Mouse (Mus musculus) midbrain, postnatal 0 days (tissue): ENCODE measurements around the gene Ppp2r2c. TPM values are rescaled to one million over a fixed set of nuclear protein-coding genes. Genes with fewer than 3 reads are reported as not detected.
"Not testable (repeated sequence)": the region's sequence is repeated elsewhere in the genome, so short reads cannot be mapped to it uniquely, and the experiment has no call there.

ENCODE experiments used
- ATAC-seq: fragments of 200-750 bp; cut with Nextera tagmentation; 2 replicates; pipeline ENCODE4 v1.8.0; 2017; ENCODE audit warnings: moderate number of reproducible peaks, mild to moderate bottlenecking, moderate TSS enrichment, moderate library complexity; ENCODE audit not compliant: low FRiP score
- DNase-seq: peaks from one replicate; pipeline ENCODE4 v3.0.0-alpha.2; 2015; ENCODE audit warnings: low spot score
- H3K27ac ChIP-seq: fragments of 300-500 bp; sonication (generic); 2 replicates; pipeline ENCODE4 v1.5.1; 2014; ENCODE audit warnings: low read depth, mild to moderate bottlenecking, low read length, mixed read lengths
- H3K27me3 ChIP-seq: fragments of 300-500 bp; sonication (generic); 2 replicates; pipeline ENCODE4 v1.6.1; 2014; ENCODE audit warnings: low read length, control low read depth, mixed read lengths; ENCODE audit not compliant: insufficient read depth
- H3K36me3 ChIP-seq: fragments of 300-500 bp; sonication (generic); 2 replicates; pipeline ENCODE4 v1.6.1; 2014; ENCODE audit warnings: low read length, control low read depth, mixed read lengths; ENCODE audit not compliant: insufficient read depth
- H3K4me1 ChIP-seq: fragments of 300-500 bp; sonication (generic); 2 replicates; pipeline ENCODE4 v1.6.1; 2014; ENCODE audit warnings: mild to moderate bottlenecking, control low read depth, antibody characterized with exemption, low read length, mixed read lengths; ENCODE audit not compliant: insufficient read depth
- H3K4me2 ChIP-seq: fragments of 300-500 bp; sonication (generic); 2 replicates; pipeline ENCODE4 v1.6.1; 2014; ENCODE audit warnings: low read depth, mild to moderate bottlenecking, low read length, mixed read lengths; ENCODE audit not compliant: poor library complexity, severe bottlenecking
- H3K4me3 ChIP-seq: fragments of 300-500 bp; sonication (generic); 2 replicates; pipeline ENCODE4 v1.5.1; 2014; ENCODE audit warnings: low read depth, mild to moderate bottlenecking, low read length, moderate library complexity
- H3K9ac ChIP-seq: fragments of 300-500 bp; sonication (generic); replicated peaks from 2 replicates; pipeline ENCODE4 v1.6.1; 2014; ENCODE audit warnings: mild to moderate bottlenecking, low read length, moderate library complexity, mixed read lengths; ENCODE audit not compliant: poor library complexity, severe bottlenecking
- H3K9me3 ChIP-seq: fragments of 300-500 bp; sonication (generic); 2 replicates; pipeline ENCODE4 v1.6.1; 2016; ENCODE audit warnings: low read length, control low read depth
- CTCF ChIP-seq: IDR thresholded peaks from 2 replicates; pipeline ENCODE4 v1.5.1; 2016; ENCODE audit warnings: antibody characterized with exemption, mild to moderate bottlenecking
- WGBS: fragments of 180-500 bp; shearing (Covaris S2); extraction: QIAGEN DNeasy Blood & Tissue Kit; methylation state at CpG from one replicate; pipeline ENCODE4 v1.1.7; 2014; 5-methylcytosine and 5-hydroxymethylcytosine counted together
- polyA plus RNA-seq: library from polyadenylated mRNA; unstranded; fragments of >200 nt; fragmentation: Nextera tagmentation; extraction: Ambion mirVana; gene quantifications from 2 replicates; pipeline ENCODE4 v1.2.1, GENCODE M21; 2015
- total RNA-seq: library from RNA; depleted of rRNA; stranded (reverse); fragments of >200 nt; gene quantifications from 2 replicates; pipeline ENCODE4 v1.2.3, GENCODE M21; 2014

Gene Ppp2r2c
- total and polyA plus RNA-seq, 2 experiments from 2014 or later = 91.8 to 231 TPM

DNA sequence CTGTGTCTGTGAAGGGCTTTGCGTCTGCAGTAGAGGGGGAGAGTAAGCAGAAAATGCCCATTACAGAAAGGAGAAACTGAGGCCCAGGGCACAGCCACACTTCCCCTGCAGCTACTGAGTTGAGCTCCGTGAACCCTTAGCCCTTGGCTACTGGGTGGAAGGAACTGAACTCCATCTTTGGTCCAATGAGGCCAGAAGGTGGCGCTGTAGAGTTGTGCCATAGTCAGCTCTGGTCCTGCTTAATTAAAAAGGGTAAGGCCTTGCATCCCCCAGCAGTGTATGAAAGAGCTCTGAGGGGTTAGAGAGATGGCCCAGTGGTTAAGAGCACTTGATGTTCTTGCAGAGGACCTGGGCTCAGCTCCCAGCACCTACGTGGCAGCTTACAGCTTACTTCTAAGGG lies 60.4 kb downstream of the Ppp2r2c start:
- peak; percentile 61 for TF ChIP-seq CTCF
- Histone ChIP-seq H3K4me3 (no peak overlapping the region), H3K27ac (no peak overlapping the region), H3K36me3 (peaks cover 31% of the 10 kb centered on the region), H3K27me3 (no peaks in the 10 kb centered on the region), H3K9me3 (no peaks in the 10 kb centered on the region), H3K4me2 (no peak overlapping the region), H3K9ac (no peak overlapping the region), H3K4me1 (peaks cover 9% of the 10 kb centered on the region; the same call in 1 of the 2 replicates)
- DNase-seq = no peak
- ATAC-seq = no peak
- WGBS = 54% methylated on average over 4 of the region's 4 CpGs

DNA sequence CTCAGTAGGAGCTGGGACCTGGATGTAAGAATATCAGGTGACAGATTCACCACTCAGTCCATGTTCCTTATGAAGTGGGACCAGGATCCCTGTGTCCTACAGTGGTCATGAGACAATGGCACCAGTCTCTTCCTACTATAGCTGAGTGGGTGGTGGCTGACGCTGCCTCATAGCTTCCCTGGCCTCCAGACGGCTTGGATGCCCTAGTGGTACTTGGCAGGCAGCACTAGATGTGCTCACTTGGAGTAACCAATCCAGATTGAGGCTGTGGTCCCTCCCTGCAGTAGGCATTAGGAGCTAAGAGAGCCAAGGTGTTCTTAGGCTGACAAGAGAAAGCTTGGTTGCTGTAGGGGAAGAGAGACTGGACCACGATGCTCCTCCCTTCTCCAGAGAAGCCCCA lies 61.1 kb downstream of the Ppp2r2c start:
- Histone ChIP-seq H3K9me3 (no peaks in the 10 kb centered on the region), H3K36me3 (peaks cover 31% of the 10 kb centered on the region), H3K27me3 (no peaks in the 10 kb centered on the region), H3K27ac (no peak overlapping the region), H3K4me3 (no peak overlapping the region), H3K4me1 (0 out of 2 replicates have a peak, but pooled peaks cover 5% of the 10 kb centered on the region), H3K9ac (no peak overlapping the region), H3K4me2 (no peak overlapping the region)
- no peak for DNase-seq
- 67% methylated on average over 3 of the region's 3 CpGs for WGBS
- no peak for TF ChIP-seq CTCF
- no peak for ATAC-seq

DNA sequence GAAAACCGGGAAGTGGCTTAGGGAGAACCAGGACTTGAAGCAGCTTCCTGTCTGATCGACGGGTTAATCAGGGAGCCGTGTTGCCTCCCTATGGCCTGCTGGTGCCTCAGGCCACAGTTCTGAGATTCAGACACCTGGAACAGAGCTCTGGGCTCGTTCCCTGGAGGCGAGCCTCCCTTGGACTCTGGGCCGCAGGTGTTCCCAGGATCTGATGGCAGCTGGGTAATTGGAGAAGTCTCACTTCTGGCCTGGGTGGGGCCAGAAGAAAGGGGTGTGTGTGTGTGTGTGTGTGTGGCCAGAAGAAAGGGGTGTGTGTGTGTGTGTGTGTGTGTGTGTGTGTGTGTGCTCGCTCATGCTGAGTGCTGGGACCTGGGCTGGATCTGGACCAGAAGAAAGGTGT lies 65.1 kb downstream of the Ppp2r2c start:
- WGBS = 50% methylated on average over 7 of the region's 8 CpGs

DNA sequence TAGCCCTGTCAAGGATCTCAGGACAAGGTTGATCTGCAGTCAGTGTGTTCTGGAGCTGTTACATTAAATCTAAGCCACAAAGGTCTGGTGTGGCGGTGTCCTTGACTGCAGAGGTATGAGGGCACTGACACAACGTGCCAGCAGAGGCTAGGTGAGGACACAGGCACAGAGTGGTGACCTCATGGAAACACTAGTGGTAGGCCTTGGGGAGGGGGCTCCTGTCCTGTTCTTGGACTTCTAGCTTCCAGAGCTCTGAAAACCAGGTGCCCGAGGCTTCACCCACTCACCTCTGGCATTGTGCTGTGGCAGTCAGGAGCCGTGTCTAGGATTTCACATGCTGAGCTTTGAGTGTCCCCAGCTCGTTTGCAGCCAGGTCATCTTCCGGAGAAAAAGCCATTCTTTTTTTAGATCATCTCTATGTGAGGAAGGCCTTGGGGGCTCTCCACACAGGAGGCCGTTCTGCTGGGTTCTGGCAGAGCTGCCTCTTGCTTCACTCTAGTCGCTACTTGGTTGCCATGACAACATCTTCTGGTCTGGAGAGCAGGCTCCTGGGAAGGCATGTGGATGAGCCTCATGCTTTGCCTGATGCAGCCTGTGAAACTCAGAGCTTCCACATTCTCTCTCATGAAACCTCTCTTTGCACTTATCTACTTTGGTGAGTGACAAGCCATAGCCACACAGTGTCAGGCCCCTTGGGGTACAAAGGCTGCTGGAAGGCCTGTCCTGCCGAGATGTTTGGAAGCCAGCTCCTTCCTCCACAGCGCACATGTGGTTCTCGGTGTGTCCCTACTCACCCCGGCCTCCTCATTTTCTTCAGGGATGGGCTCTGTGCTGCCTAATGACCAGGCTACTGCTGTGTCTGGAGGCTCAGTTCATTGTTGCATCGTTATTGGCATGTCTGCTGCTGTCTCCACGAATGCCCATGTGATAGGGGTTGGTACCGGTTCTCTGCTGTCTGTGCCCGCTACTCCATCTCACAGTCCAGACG lies 67.5 kb downstream of the Ppp2r2c start:
- 42% methylated on average over 17 of the region's 17 CpGs for WGBS
- H3K36me3 ChIP-seq = peaks cover 14% of the 10 kb centered on the region

More for the DNA sequence above, 65.1 kb downstream of the Ppp2r2c start:
- DNase-seq (no peak), ATAC-seq (no peak)
- Histone ChIP-seq H3K4me1 (peaks cover 11% of the 10 kb centered on the region), H3K4me2 (no peak overlapping the region), H3K36me3 (peaks cover 26% of the 10 kb centered on the region), H3K27ac (no peak overlapping the region), H3K27me3 (no peaks in the 10 kb centered on the region), H3K9ac (no peak overlapping the region), H3K4me3 (no peak overlapping the region), H3K9me3 (no peaks in the 10 kb centered on the region)
- no peak for TF ChIP-seq CTCF

DNA sequence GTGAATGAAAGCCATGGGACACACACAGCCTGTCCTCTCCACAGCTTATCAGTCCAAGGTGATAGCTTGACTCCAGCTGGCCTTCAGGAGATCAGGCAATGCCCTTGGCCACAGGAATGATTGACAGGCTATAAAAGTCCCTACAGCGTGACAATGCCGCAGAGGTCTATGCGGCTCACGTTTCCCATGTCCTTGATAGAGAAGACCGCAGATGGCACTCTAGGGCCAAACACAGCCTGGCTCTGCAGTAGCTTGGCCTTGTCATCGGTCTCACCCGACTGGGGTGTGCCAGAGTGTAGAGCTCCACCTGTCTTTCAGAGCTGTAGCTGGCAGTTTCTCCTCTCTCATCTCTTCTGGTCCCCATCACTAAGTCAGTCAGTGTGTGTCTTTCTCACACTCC lies 68.2 kb downstream of the Ppp2r2c start:
- peak; percentile 36; the same call in 1 of the 2 replicates for TF ChIP-seq CTCF
- H3K4me2 ChIP-seq = no peak overlapping the region
- peaks cover 7% of the 10 kb centered on the region for H3K36me3 ChIP-seq
- no peak overlapping the region for H3K4me3 ChIP-seq
- ATAC-seq (peak; percentile 9; the same call in 1 of the 2 replicates), DNase-seq (no peak)
- no peak overlapping the region for H3K9ac ChIP-seq
- H3K27ac ChIP-seq = peak overlapping the region; percentile 72
- H3K4me1 ChIP-seq = peaks cover 11% of the 10 kb centered on the region
- WGBS = 82% methylated on average over 7 of the region's 7 CpGs
- H3K27me3 ChIP-seq = no peaks in the 10 kb centered on the region
- H3K9me3 ChIP-seq = no peaks in the 10 kb centered on the region

More for the DNA sequence above, 67.5 kb downstream of the Ppp2r2c start:
- Histone ChIP-seq H3K9me3 (no peaks in the 10 kb centered on the region), H3K9ac (no peak overlapping the region), H3K4me2 (no peak overlapping the region), H3K4me3 (no peak overlapping the region), H3K4me1 (peaks cover 11% of the 10 kb centered on the region), H3K27ac (peak overlapping the region; percentile 72), H3K27me3 (no peaks in the 10 kb centered on the region)
- peak; percentile 81 for ATAC-seq
- TF ChIP-seq CTCF = no peak
- DNase-seq = peak; percentile 92

DNA sequence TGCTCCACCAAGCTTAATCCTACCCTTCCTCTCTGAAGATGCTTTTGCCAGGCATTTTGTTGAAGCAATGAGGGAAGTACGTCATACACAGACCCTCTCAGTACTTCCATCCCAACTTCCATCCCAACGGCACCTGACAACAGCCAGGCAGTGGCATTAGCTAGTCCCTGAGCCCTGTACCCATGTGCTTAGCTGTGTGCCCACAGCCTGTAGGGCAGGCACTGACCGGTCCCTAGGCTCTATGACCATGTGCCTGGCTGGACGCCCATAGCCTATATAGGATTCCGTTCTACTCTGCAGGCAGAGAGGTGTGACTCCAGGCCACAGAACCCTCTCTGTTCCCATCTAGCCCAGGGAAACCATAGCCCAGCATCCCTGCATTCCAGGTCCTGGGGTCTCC lies 69.7 kb downstream of the Ppp2r2c start:
- no peak overlapping the region for H3K27ac ChIP-seq
- DNase-seq (no peak), ATAC-seq (no peak)
- no peak for TF ChIP-seq CTCF
- H3K9me3 ChIP-seq = no peaks in the 10 kb centered on the region
- H3K36me3 ChIP-seq = peaks cover 4% of the 10 kb centered on the region
- WGBS = 92% methylated on average over 5 of the region's 5 CpGs
- H3K27me3 ChIP-seq = no peaks in the 10 kb centered on the region
- H3K4me2 ChIP-seq = no peak overlapping the region
- H3K4me1 ChIP-seq = peaks cover 11% of the 10 kb centered on the region
- H3K9ac ChIP-seq = no peak overlapping the region
- H3K4me3 ChIP-seq = no peak overlapping the region

DNA sequence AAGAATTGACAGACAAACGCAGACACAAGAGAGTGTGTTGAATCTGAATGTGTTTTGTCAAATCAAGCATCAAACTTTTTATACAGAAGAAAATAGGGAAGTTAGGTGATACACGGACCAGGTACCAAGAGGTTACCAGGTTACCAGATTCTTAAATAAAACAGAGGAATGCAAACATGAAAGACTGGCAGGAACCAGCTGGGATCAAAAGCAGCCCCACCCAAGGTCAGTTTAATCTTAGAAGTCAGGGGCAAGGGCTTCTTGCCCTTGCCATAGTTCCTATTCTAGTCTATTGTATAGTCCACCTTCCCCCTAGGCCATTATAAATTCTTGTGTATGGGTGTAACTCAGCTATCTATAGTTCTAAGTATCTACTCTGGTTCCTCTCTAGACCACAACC lies 70.7 kb downstream of the Ppp2r2c start:
- ATAC-seq, H3K9ac ChIP-seq, H3K27me3 ChIP-seq, H3K4me2 ChIP-seq, H3K36me3 ChIP-seq, H3K9me3 ChIP-seq, H3K4me3 ChIP-seq, DNase-seq, H3K27ac ChIP-seq: not testable (repeated sequence)
- peaks cover 11% of the 10 kb centered on the region for H3K4me1 ChIP-seq
- WGBS = 88% methylated on average over 2 of the region's 2 CpGs
